Mouse (Mus musculus): ENCODE data around the gene Sez6l. TPM values are rescaled to one million over a fixed set of nuclear protein-coding genes. Genes with fewer than 3 reads are reported as not detected.

The Sez6l gene
- polyA plus RNA-seq, 1 experiment from 2014 or later = 0.97 TPM

- no peak overlapping the region for H3K4me3 ChIP-seq
- no peak overlapping the region for H3K4me2 ChIP-seq
- no peak overlapping the region for H3K27ac ChIP-seq
- WGBS = 50% methylated on average over 16 of the region's 16 CpGs
- H3K4me1 ChIP-seq = peaks cover 21% of the 10 kb centered on the region
- H3K9me3 ChIP-seq = no peaks in the 10 kb centered on the region
- H3K27me3 ChIP-seq = peaks cover 23% of the 10 kb centered on the region
- ATAC-seq (ENCODE audit: insufficient number of reproducible peaks, low FRiP score, low TSS enrichment, low read depth) = no peak
- peaks cover 14% of the 10 kb centered on the region for H3K36me3 ChIP-seq
- H3K9ac ChIP-seq = no peak overlapping the region
These were observed 186.0 kb downstream of the Sez6l start for GRCm38 (mm10) chr5:112391002-112391401.

- peaks cover 14% of the 10 kb centered on the region for H3K4me1 ChIP-seq
- ATAC-seq (ENCODE audit: insufficient number of reproducible peaks, low FRiP score, low TSS enrichment, low read depth) = no peak
- peaks cover 23% of the 10 kb centered on the region for H3K36me3 ChIP-seq
- H3K9ac ChIP-seq = no peak overlapping the region
- H3K4me3 ChIP-seq = no peak overlapping the region
- WGBS = 80% methylated on average over 9 of the region's 9 CpGs
- H3K27ac ChIP-seq = no peak overlapping the region
- peaks cover 23% of the 10 kb centered on the region for H3K27me3 ChIP-seq
- no peaks in the 10 kb centered on the region for H3K9me3 ChIP-seq
- H3K4me2 ChIP-seq = no peak overlapping the region
These were observed 187.6 kb downstream of the Sez6l start for GRCm38 (mm10) chr5:112389352-112389751.

GRCm38 (mm10) chr5:112385973-112386372 lies 191.0 kb downstream of the Sez6l start:
- WGBS = 57% methylated on average over 2 of the region's 2 CpGs
- Histone ChIP-seq H3K9ac (no peak overlapping the region), H3K27ac (no peak overlapping the region), H3K4me2 (no peak overlapping the region), H3K9me3 (no peaks in the 10 kb centered on the region), H3K27me3 (no peaks in the 10 kb centered on the region), H3K4me1 (peaks cover 20% of the 10 kb centered on the region), H3K4me3 (no peak overlapping the region), H3K36me3 (peaks cover 20% of the 10 kb centered on the region)
- ATAC-seq (ENCODE audit: insufficient number of reproducible peaks, low FRiP score, low TSS enrichment, low read depth) = no peak

GRCm38 (mm10) chr5:112384805-112385472 lies 192.0 kb downstream of the Sez6l start:
- Histone ChIP-seq H3K9me3 (no peaks in the 10 kb centered on the region), H3K4me1 (peaks cover 20% of the 10 kb centered on the region), H3K4me3 (no peak overlapping the region), H3K27me3 (no peaks in the 10 kb centered on the region), H3K4me2 (no peak overlapping the region), H3K36me3 (peaks cover 22% of the 10 kb centered on the region), H3K9ac (no peak overlapping the region), H3K27ac (no peak overlapping the region)
- ATAC-seq (ENCODE audit: insufficient number of reproducible peaks, low FRiP score, low TSS enrichment, low read depth) = no peak
- WGBS = 91% methylated on average over 13 of the region's 13 CpGs

GRCm38 (mm10) chr5:112382641-112383330 lies 194.2 kb downstream of the Sez6l start:
- ATAC-seq (ENCODE audit: insufficient number of reproducible peaks, low FRiP score, low TSS enrichment, low read depth) = peak; percentile 55; the same call in 1 of the 2 replicates
- Histone ChIP-seq H3K4me1 (peaks cover 17% of the 10 kb centered on the region), H3K27ac (peak overlapping the region; percentile 78), H3K4me2 (no peak overlapping the region), H3K36me3 (peaks cover 40% of the 10 kb centered on the region), H3K9me3 (no peaks in the 10 kb centered on the region), H3K4me3 (no peak overlapping the region), H3K27me3 (no peaks in the 10 kb centered on the region), H3K9ac (no peak overlapping the region)
- WGBS = 31% methylated on average over 17 of the region's 17 CpGs

- no peak overlapping the region for H3K4me2 ChIP-seq
- no peak for ATAC-seq (ENCODE audit: insufficient number of reproducible peaks, low FRiP score, low TSS enrichment, low read depth)
- peaks cover 46% of the 10 kb centered on the region for H3K36me3 ChIP-seq
These were observed 194.9 kb downstream of the Sez6l start for GRCm38 (mm10) chr5:112382042-112382441.

GRCm38 (mm10) chr5:112381154-112381553 lies 195.8 kb downstream of the Sez6l start:
- ATAC-seq (ENCODE audit: insufficient number of reproducible peaks, low FRiP score, low TSS enrichment, low read depth) = no peak
- Histone ChIP-seq H3K4me1 (peaks cover 17% of the 10 kb centered on the region), H3K27me3 (no peaks in the 10 kb centered on the region), H3K36me3 (peaks cover 42% of the 10 kb centered on the region), H3K4me3 (no peak overlapping the region), H3K27ac (no peak overlapping the region), H3K9me3 (no peaks in the 10 kb centered on the region), H3K9ac (no peak overlapping the region), H3K4me2 (no peak overlapping the region)
- WGBS = 85% methylated on average over 11 of the region's 11 CpGs

More at GRCm38 (mm10) chr5:112382042-112382441, 194.9 kb downstream of the Sez6l start:
- peak overlapping the region; percentile 67 for H3K27ac ChIP-seq
- no peaks in the 10 kb centered on the region for H3K27me3 ChIP-seq
- no peak overlapping the region for H3K9ac ChIP-seq
- no peak overlapping the region for H3K4me3 ChIP-seq
- WGBS = 81% methylated on average over 9 of the region's 9 CpGs
- no peaks in the 10 kb centered on the region for H3K9me3 ChIP-seq
- H3K4me1 ChIP-seq = peaks cover 17% of the 10 kb centered on the region

- H3K27ac ChIP-seq = no peak overlapping the region
- H3K4me3 ChIP-seq = no peak overlapping the region
- no peaks in the 10 kb centered on the region for H3K9me3 ChIP-seq
- H3K27me3 ChIP-seq = no peaks in the 10 kb centered on the region
- peaks cover 17% of the 10 kb centered on the region for H3K4me1 ChIP-seq
- H3K9ac ChIP-seq = no peak overlapping the region
- WGBS = 86% methylated on average over 6 of the region's 6 CpGs
- ATAC-seq (ENCODE audit: insufficient number of reproducible peaks, low FRiP score, low TSS enrichment, low read depth) = no peak
- no peak overlapping the region for H3K4me2 ChIP-seq
- H3K36me3 ChIP-seq = peaks cover 56% of the 10 kb centered on the region
These were observed 198.3 kb downstream of the Sez6l start for GRCm38 (mm10) chr5:112378716-112379115.

- 0 out of 2 replicates have a peak, but pooled peaks cover 7% of the 10 kb centered on the region for H3K4me1 ChIP-seq
- H3K4me3 ChIP-seq = no peak overlapping the region
- no peak for ATAC-seq (ENCODE audit: insufficient number of reproducible peaks, low FRiP score, low TSS enrichment, low read depth)
- no peak overlapping the region for H3K27ac ChIP-seq
- H3K36me3 ChIP-seq = peaks cover 69% of the 10 kb centered on the region
- no peaks in the 10 kb centered on the region for H3K9me3 ChIP-seq
- 96% methylated on average over 1 of the region's 1 CpGs for WGBS
- H3K9ac ChIP-seq = no peak overlapping the region
- H3K27me3 ChIP-seq = no peaks in the 10 kb centered on the region
- H3K4me2 ChIP-seq = no peak overlapping the region
These were observed 199.6 kb downstream of the Sez6l start for GRCm38 (mm10) chr5:112377380-112377779.

GRCm38 (mm10) chr5:112376111-112376510 lies 200.9 kb downstream of the Sez6l start:
- no peak for ATAC-seq (ENCODE audit: insufficient number of reproducible peaks, low FRiP score, low TSS enrichment, low read depth)
- Histone ChIP-seq H3K9ac (no peak overlapping the region), H3K27ac (no peak overlapping the region), H3K4me1 (no peaks in the 10 kb centered on the region), H3K9me3 (no peaks in the 10 kb centered on the region), H3K36me3 (peaks cover 73% of the 10 kb centered on the region), H3K4me3 (no peak overlapping the region), H3K4me2 (no peak overlapping the region), H3K27me3 (no peaks in the 10 kb centered on the region)
- WGBS = 79% methylated on average over 4 of the region's 4 CpGs

GRCm38 (mm10) chr5:112371933-112372332 lies 205.1 kb downstream of the Sez6l start:
- H3K27me3 ChIP-seq = no peaks in the 10 kb centered on the region
- H3K4me1 ChIP-seq = no peaks in the 10 kb centered on the region
- H3K4me2 ChIP-seq = no peak overlapping the region
- no peaks in the 10 kb centered on the region for H3K9me3 ChIP-seq
- H3K36me3 ChIP-seq = peaks cover 83% of the 10 kb centered on the region
- H3K27ac ChIP-seq = no peak overlapping the region
- H3K9ac ChIP-seq = no peak overlapping the region
- H3K4me3 ChIP-seq = no peak overlapping the region
- no peak for ATAC-seq (ENCODE audit: insufficient number of reproducible peaks, low FRiP score, low TSS enrichment, low read depth)
- whole genome bisulfite sequencing = 77% methylated on average over 7 of the region's 7 CpGs

- Histone ChIP-seq H3K9me3 (no peaks in the 10 kb centered on the region), H3K9ac (no peak overlapping the region), H3K27ac (no peak overlapping the region), H3K36me3 (peaks cover 81% of the 10 kb centered on the region), H3K4me1 (no peaks in the 10 kb centered on the region), H3K27me3 (no peaks in the 10 kb centered on the region), H3K4me3 (no peak overlapping the region), H3K4me2 (no peak overlapping the region)
- no peak for ATAC-seq (ENCODE audit: insufficient number of reproducible peaks, low FRiP score, low TSS enrichment, low read depth)
- WGBS = 87% methylated on average over 12 of the region's 12 CpGs
These were observed 206.7 kb downstream of the Sez6l start for GRCm38 (mm10) chr5:112370236-112370813.

Data from limb, embryonic 15.5 days (tissue).